Mouse (Mus musculus): ENCODE data around the gene Calm2.

Gene Calm2

GRCm38 (mm10) chr17:87446767-87447611, at the start of gene Calm2:
Gene Calm2 (minus strand): TSS chr17:87446935.
- DNase-seq (ENCODE audit: low read depth, low spot score): peak; percentile 98

GRCm38 (mm10) chr17:87495504-87495903, 48.8 kb upstream of the Calm2 start:
- DNase-seq (ENCODE audit: low read depth, low spot score): no peak

- no peak for DNase-seq (ENCODE audit: low read depth, low spot score)
Measured at GRCm38 (mm10) chr17:87494310-87494709, 47.6 kb upstream of the Calm2 start.

GRCm38 (mm10) chr17:87492286-87492685, 45.6 kb upstream of the Calm2 start:
- DNase-seq (ENCODE audit: low read depth, low spot score): peak; percentile 63

GRCm38 (mm10) chr17:87490295-87490694, 43.6 kb upstream of the Calm2 start:
- no peak for DNase-seq (ENCODE audit: low read depth, low spot score)

GRCm38 (mm10) chr17:87485751-87486150, 39.0 kb upstream of the Calm2 start:
- no peak for DNase-seq (ENCODE audit: low read depth, low spot score)

GRCm38 (mm10) chr17:87482867-87483266, 36.1 kb upstream of the Calm2 start:
- DNase-seq (ENCODE audit: low read depth, low spot score): no peak

- no peak for DNase-seq (ENCODE audit: low read depth, low spot score)
Measured at GRCm38 (mm10) chr17:87478569-87478968, 31.8 kb upstream of the Calm2 start.

GRCm38 (mm10) chr17:87477611-87478010, 30.9 kb upstream of the Calm2 start:
- no peak for DNase-seq (ENCODE audit: low read depth, low spot score)

GRCm38 (mm10) chr17:87475356-87475755, 28.6 kb upstream of the Calm2 start:
- no peak for DNase-seq (ENCODE audit: low read depth, low spot score)

- DNase-seq (ENCODE audit: low read depth, low spot score): no peak
Measured at GRCm38 (mm10) chr17:87474501-87474795, 27.7 kb upstream of the Calm2 start.

GRCm38 (mm10) chr17:87473736-87474500, 27.2 kb upstream of the Calm2 start:
- peak; percentile 85 for DNase-seq (ENCODE audit: low read depth, low spot score)

- DNase-seq (ENCODE audit: low read depth, low spot score): no peak
Measured at GRCm38 (mm10) chr17:87473441-87473735, 26.7 kb upstream of the Calm2 start.

- DNase-seq (ENCODE audit: low read depth, low spot score): no peak
Measured at GRCm38 (mm10) chr17:87472879-87473278, 26.1 kb upstream of the Calm2 start.

GRCm38 (mm10) chr17:87471661-87472060, 24.9 kb upstream of the Calm2 start:
- DNase-seq (ENCODE audit: low read depth, low spot score): no peak

- no peak for DNase-seq (ENCODE audit: low read depth, low spot score)
Measured at GRCm38 (mm10) chr17:87470797-87471196, 24.1 kb upstream of the Calm2 start.

- DNase-seq (ENCODE audit: low read depth, low spot score): no peak
Measured at GRCm38 (mm10) chr17:87470282-87470681, 23.5 kb upstream of the Calm2 start.

GRCm38 (mm10) chr17:87469428-87469827, 22.7 kb upstream of the Calm2 start:
- DNase-seq (ENCODE audit: low read depth, low spot score): no peak

GRCm38 (mm10) chr17:87468616-87469015, 21.9 kb upstream of the Calm2 start:
- DNase-seq (ENCODE audit: low read depth, low spot score): no peak

- no peak for DNase-seq (ENCODE audit: low read depth, low spot score)
Measured at GRCm38 (mm10) chr17:87461499-87461896, 14.8 kb upstream of the Calm2 start.

- no peak for DNase-seq (ENCODE audit: low read depth, low spot score)
Measured at GRCm38 (mm10) chr17:87460669-87461498, 14.1 kb upstream of the Calm2 start.

Data from telencephalon, adult 2 months (tissue).